Mouse (Mus musculus) hindlimb bud, embryonic 11.5 days (tissue): ENCODE data around the gene Gm49369.
"Not testable (repeated sequence)": the region's sequence is repeated elsewhere in the genome, so short reads cannot be mapped to it uniquely, and the experiment has no call there.

Source experiments
- DNase-seq: peaks from one replicate; pipeline ENCODE4 v3.0.0-alpha.2; 2012; ENCODE audit warnings: low read depth, low spot score; ENCODE audit errors: extremely low spot score

Gm49369 gene

GRCm38 (mm10) chr7:142382567-142382966, at the start of gene Gm49369:
Gene Gm49369, minus strand, starts transcription at chr7:142382667.
- no peak for DNase-seq

GRCm38 (mm10) chr7:142431106-142431505, 48.6 kb upstream of the Gm49369 start:
- DNase-seq: no peak

GRCm38 (mm10) chr7:142430160-142430678, 47.8 kb upstream of the Gm49369 start:
- no peak for DNase-seq

- DNase-seq: peak; percentile 54
Measured at GRCm38 (mm10) chr7:142428213-142428612, 45.7 kb upstream of the Gm49369 start.

- no peak for DNase-seq
Measured at GRCm38 (mm10) chr7:142425641-142426213, 43.3 kb upstream of the Gm49369 start.

- DNase-seq: no peak
Measured at GRCm38 (mm10) chr7:142421826-142422225, 39.4 kb upstream of the Gm49369 start.

GRCm38 (mm10) chr7:142419887-142420286, 37.4 kb upstream of the Gm49369 start:
- no peak for DNase-seq

- DNase-seq: no peak
Measured at GRCm38 (mm10) chr7:142418679-142419078, 36.2 kb upstream of the Gm49369 start.

GRCm38 (mm10) chr7:142418027-142418426, 35.6 kb upstream of the Gm49369 start:
- DNase-seq: no peak

GRCm38 (mm10) chr7:142416225-142416624, 33.8 kb upstream of the Gm49369 start:
- no peak for DNase-seq

GRCm38 (mm10) chr7:142415314-142415713, 32.8 kb upstream of the Gm49369 start:
- DNase-seq: no peak

GRCm38 (mm10) chr7:142413285-142413684, 30.8 kb upstream of the Gm49369 start:
- no peak for DNase-seq

GRCm38 (mm10) chr7:142409603-142410002, 27.1 kb upstream of the Gm49369 start:
- no peak for DNase-seq

- DNase-seq: no peak
Measured at GRCm38 (mm10) chr7:142408686-142409085, 26.2 kb upstream of the Gm49369 start.

GRCm38 (mm10) chr7:142407935-142408334, 25.5 kb upstream of the Gm49369 start:
- no peak for DNase-seq

GRCm38 (mm10) chr7:142405134-142405533, 22.7 kb upstream of the Gm49369 start:
- DNase-seq: not testable (repeated sequence)

GRCm38 (mm10) chr7:142403591-142403990, 21.1 kb upstream of the Gm49369 start:
- no peak for DNase-seq

- DNase-seq: no peak
Measured at GRCm38 (mm10) chr7:142400750-142401142, 18.3 kb upstream of the Gm49369 start.

- DNase-seq: no peak
Measured at GRCm38 (mm10) chr7:142400112-142400749, 17.8 kb upstream of the Gm49369 start.

- DNase-seq: no peak
Measured at GRCm38 (mm10) chr7:142399250-142399649, 16.8 kb upstream of the Gm49369 start.

GRCm38 (mm10) chr7:142398052-142398451, 15.6 kb upstream of the Gm49369 start:
- no peak for DNase-seq

GRCm38 (mm10) chr7:142396611-142397010, 14.1 kb upstream of the Gm49369 start:
- no peak for DNase-seq

GRCm38 (mm10) chr7:142395472-142395871, 13.0 kb upstream of the Gm49369 start:
- DNase-seq: no peak
